Mouse (Mus musculus): Measurements from ENCODE around the gene Stk32c. TPM values are rescaled to one million over a fixed set of nuclear protein-coding genes. Genes with fewer than 3 reads are reported as not detected.

Stk32c gene
- total RNA-seq, 2 experiments from 2014 or later: 95.7 to 101 TPM

DNA sequence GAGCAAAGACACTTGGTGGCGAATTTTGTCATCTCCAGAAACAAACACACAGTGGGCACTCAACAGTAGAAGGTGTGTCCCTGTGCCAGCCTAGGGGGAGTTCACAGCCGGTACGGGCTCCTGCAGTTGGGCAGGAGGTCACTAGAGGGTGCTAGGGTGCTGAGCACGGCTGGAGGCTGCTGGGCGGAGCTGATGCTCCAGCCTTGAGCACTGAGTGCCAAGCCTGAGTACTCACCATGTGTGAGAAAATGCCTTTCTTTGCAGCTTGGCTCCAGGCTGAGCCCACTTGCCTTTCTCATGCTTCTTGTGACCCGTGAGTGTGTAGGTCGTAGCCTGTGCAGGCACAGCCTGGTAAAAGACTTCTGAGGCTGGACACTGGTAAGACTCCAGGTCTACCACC, 20.6 kb upstream of the Stk32c start:
- DNase-seq (ENCODE audit: extremely low spot score in 1 of 2, low spot score in 2 of 2): peak; percentile 72 to 89
- intact Hi-C loops (cut with DNase I): loop anchor here (2.0 to 5.0 kb wide), 2 partner anchors 44 to 65 kb away; no protein-coding TSS in a partner anchor

DNA sequence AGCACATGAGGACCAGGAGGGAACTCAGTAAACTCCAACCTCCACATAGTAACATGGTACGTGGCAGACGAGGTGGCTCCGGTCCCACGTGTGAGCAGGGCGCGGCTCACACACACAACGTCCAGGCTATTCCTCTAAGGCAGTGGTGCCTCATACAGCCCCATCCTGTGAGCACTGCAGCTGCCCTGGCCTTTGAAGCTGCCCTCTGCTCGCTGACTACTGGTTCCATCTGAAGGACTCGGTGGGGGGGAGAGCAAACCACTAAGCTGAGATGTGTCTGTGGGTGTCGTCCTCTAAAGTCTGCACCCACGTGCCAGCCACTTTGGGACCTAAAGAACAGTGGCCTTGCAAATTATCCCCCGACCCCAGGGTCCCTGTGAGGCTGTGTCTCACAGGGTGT, 17.1 kb upstream of the Stk32c start:
- DNase-seq (ENCODE audit: extremely low spot score in 1 of 2, low spot score in 2 of 2): no peak
- intact Hi-C loops (cut with DNase I): loop anchor here (5.0 kb wide), 1 partner anchor 47 kb away; no protein-coding TSS in a partner anchor

DNA sequence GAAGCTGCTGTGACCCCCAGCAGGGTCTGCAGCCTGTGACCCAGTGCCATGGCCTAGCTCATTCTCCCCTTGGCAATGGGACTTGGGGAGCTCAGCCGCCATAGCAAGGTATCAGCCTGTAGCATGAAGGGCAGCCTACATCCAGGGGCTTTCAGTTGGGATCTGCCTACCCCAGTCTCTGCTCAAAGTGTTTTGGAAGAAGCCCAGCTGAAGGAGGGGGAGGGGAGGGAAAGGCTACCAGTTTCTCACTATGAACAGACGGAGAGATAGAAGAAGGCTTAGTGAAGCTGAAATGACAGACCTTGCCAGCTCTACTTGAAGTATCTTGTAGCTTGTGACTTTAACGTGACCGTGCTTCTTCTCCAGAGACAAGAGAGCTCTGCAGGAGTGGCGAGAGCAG, 16.7 kb upstream of the Stk32c start:
- intact Hi-C loops (cut with DNase I): loop anchor here (5.0 kb wide), 1 partner anchor 47 kb away; no protein-coding TSS in a partner anchor
- no peak for DNase-seq (ENCODE audit: extremely low spot score in 1 of 2, low spot score in 2 of 2)

DNA sequence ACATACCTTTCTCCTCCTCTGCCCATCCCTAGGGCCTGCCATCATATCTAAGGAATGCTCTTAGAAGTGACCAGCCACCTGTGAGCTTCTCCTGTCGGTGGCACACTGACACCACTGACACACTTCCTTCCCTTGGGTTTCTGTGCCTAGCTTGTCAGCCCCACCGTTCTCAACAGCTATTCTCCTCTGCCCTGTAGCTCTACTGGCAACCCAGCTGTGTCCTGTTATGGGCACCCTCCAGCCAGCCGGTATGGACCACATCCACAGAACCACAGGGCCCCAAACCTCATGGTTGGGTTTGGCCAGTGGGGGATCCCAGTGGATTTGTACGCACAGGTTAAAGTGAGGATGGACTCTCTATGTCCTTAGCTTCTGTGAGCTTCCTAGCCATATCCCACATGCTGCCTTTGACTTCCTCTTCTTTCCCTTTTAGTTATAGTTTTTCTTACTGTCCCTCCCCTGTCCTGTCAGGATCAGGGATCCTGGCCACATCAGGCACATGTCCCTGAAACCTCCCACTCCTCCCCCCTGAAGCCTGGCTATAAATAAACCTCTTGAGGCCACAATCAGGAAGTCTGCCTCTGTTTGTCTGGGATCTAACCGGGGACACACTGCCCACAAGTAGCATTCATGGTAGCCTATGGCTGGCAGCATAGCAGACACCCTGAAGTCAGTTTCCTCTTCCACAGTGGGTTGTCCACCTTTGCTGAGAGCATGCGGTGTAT, 15.5 kb upstream of the Stk32c start:
- DNase-seq (ENCODE audit: extremely low spot score in 1 of 2, low spot score in 2 of 2): peak in 1 of 2 experiments; percentile 8
- intact Hi-C loops (cut with DNase I): no loop called here

DNA sequence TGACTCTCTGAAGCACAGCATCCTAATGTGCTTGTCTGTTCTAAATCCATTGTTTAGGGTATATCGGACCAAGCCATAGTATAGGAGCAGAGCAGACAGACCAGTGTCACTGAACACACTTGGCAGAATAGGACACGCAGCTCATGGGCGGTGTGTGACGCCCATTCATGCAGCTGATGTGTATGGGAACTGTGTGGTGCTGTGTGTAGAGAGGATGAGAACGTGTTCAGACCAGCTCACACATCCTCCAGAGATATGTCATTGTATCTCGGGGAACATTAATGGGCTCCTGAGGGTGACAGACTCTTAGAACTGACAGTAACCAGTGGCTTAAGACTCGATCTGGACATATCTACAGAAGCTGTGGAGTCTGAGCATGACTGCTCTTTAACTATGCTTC, 13.3 kb upstream of the Stk32c start:
- DNase-seq (ENCODE audit: extremely low spot score in 1 of 2, low spot score in 2 of 2): no peak
- intact Hi-C loops (cut with DNase I): no loop called here

DNA sequence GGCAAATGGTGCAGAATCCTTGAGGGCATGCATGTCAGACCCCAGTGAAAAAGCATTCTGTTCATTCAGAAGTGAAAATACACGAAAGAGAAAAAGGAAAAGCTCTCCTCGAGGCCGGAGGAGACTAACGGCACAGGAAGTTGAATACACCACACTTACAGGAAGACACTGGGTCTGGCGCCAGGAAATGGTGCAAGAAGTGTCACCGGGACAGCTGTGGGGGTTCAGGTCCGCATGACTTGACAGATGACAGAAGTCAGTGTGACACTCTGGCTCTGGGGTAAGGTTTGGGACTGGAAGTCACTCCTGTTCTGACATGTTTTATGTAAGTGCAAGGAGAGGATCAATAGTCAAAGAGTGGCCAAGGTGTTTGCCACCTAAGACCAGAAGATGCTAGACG, 11.6 kb upstream of the Stk32c start:
- intact Hi-C loops (cut with DNase I): no loop called here
- peak in 1 of 2 experiments; percentile 56 for DNase-seq (ENCODE audit: extremely low spot score in 1 of 2, low spot score in 2 of 2)

DNA sequence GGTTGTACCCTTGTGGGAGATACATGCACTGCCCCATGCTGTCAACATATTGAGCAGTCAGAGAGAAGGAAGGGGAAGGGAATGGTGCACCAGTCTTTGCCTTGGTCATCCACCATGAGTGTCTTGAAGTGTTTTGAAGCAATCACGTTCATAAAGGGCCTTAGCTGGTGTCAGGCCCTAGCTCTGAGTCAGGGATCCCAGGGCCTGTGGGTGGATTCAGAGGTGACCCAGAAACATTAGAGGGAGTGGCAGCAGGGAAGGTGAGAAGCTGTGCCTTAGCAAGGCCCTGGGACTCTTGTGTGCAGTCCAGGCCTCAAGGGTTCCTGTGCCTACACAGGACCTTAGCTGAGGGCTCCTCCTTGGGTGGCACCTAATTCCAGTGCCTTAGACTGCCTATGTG, 11.0 kb upstream of the Stk32c start:
- intact Hi-C loops (cut with DNase I): no loop called here
- DNase-seq (ENCODE audit: extremely low spot score in 1 of 2, low spot score in 2 of 2): peak in 1 of 2 experiments; percentile 5

DNA sequence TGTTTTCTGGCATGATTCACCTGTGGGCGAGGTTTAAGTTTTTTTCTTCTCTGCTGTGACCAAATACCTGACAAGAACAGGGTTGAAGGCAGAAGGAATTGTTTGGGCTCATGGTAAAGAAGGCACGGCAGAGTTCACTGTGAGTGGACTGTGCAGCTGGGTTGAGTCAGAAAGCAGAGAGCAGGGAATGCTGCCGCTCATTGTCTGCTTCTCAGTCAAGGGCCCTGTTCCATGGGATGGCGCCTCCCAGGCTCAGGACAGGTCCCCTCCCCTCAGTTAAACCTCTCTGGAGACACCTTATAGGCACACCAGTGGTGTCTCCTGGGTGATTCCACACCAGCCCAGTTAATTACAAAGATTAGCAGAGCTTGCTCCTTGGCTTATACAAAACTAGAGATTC, 9.2 kb upstream of the Stk32c start:
- intact Hi-C loops (cut with DNase I): no loop called here
- peak in 1 of 2 experiments; percentile 12 for DNase-seq (ENCODE audit: extremely low spot score in 1 of 2, low spot score in 2 of 2)

DNA sequence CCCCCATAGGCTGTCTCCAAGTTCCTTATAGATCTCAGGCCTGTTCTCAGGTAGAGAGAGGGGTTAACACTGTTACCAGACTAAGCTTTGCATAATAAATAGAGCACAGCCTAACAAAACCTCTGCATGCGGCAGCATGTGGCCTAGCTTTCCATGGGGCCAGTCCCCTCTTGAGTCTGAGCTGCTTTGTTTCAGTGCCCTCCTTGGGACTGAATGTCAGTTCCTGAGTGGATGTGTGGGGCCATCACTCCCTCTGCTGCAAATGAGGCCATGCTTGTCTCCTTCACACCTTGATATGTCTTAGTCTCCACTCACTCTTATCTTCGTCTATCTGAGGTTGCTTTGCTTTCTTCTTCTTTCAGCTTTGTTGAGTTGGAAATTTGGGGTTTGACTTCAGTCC, 8.7 kb upstream of the Stk32c start:
- intact Hi-C loops (cut with DNase I): no loop called here
- DNase-seq (ENCODE audit: extremely low spot score in 1 of 2, low spot score in 2 of 2): peak in 1 of 2 experiments; percentile 1

DNA sequence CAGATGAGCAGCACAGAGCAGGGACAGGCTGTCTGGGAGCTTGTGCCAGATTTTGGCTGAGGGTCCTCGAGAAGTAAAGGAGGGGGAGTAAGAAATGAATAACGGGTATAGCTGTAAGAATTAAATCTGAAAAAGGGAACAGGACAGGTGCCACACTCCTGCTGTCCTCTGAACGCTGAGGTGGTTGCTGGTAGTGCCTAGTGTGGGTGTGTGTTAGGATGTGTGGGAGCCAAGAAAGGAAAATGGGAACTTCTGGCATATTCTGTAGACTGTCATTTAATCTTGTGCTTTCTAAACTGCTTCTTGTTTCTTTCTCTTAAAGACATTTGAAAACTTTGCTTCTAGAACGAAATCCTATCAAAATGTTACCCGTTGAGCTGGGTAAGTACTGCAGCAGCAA, 8.0 kb upstream of the Stk32c start:
- peak in 1 of 2 experiments; percentile 5 for DNase-seq (ENCODE audit: extremely low spot score in 1 of 2, low spot score in 2 of 2)

DNA sequence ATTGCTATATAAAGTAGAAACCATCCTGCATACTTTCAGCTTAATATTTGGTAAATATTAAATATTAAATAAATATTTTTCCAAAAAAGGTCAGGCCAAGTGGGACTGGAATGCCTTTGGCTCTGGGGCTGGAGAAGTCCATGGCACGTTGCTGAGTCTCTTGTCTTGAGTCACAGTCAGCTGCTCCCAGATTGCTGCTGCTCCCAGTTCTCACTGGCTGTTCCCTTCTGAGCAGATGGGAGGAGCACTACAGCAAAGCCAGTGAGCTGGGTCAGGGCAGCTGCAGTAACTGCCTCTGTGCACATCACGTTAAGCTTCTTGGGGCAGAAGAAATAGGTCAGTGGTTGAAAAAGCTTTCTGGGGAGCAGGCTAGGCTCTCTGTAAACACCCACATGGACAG, 7.2 kb upstream of the Stk32c start:
- intact Hi-C loops (cut with DNase I): no loop called here

More for the DNA sequence above, 8.0 kb upstream of the Stk32c start:
- intact Hi-C loops (cut with DNase I): no loop called here

DNA sequence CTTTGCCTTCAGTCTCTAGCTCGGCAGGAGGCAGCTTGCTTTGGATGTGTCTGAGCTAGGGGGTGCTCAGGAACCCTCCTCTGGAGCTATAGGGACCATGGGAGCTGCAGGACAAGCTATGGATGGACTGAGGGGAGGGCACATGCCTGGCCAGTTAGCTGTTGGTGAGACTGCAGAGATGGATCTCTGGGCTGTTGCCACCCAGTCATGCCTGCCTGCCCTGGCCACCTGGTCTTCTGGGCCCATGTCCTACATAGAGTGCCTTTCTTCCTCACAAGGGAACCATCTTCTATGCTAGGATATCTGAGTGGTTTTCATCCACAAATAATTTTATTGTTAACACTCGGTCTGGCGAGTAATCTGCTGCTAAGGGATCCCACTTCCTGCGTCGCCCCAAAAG, 6.4 kb upstream of the Stk32c start:
- intact Hi-C loops (cut with DNase I): no loop called here
- no peak for DNase-seq (ENCODE audit: extremely low spot score in 1 of 2, low spot score in 2 of 2)

More for the DNA sequence above, 7.2 kb upstream of the Stk32c start:
- DNase-seq (ENCODE audit: extremely low spot score in 1 of 2, low spot score in 2 of 2): no peak

DNA sequence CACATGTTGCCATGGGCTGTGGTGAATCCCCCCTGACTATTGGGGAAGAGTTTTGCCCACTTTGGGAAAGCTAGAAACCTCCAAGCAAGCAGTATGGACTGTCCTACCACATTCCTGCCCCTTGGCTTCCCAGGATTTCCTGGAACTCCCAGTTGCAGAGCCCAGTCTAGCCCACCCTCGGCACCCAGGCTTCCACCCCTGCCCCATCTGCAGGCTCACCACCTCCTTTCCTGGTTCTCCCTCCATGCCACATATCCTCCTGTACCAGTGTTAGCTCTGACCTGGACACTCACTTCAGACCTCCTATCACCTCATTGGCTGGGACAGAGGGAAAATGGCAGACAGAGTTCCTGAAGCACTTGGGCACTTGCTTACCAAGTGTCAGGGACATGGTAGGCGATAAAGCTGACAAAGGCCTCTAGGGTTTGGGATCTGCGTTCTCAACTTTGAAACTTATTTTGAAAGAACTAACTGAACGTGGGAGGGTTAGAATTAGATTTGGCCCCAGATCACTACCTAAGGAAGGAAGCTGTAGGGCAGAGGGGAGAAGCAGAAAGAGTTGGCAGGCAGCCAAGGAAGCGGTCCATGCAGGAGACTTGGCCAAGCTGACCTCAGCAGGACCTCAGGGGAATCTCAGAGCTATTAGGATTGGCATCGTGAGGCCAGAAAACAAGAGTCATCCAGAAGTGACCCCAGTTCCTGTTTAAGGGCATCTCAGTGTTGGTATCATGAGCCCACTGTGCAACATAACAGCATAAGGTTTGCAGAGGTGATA, 5.7 kb upstream of the Stk32c start:
- DNase-seq (ENCODE audit: extremely low spot score in 1 of 2, low spot score in 2 of 2): peak in 1 of 2 experiments; percentile 77
- intact Hi-C loops (cut with DNase I): no loop called here

DNA sequence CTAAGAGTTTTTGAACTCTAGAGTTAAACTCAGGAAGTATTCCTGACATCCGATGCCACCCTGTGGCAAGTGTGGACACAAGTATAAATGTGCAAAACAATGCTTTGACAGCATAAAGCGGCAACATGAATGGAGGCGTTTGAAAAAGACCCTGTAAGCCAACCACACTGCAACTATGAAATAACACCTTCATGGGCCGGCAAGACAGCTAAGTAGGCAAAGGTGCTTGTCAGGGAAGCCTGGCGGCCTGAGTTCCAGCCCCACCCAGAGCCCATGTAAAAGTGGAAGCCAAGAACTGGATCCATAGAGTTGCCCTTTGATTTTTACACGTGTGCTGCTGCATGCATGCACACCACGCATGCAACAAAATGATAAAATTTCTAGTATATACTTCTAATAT, 3.9 kb upstream of the Stk32c start:
- no peak for DNase-seq (ENCODE audit: extremely low spot score in 1 of 2, low spot score in 2 of 2)
- intact Hi-C loops (cut with DNase I): no loop called here

DNA sequence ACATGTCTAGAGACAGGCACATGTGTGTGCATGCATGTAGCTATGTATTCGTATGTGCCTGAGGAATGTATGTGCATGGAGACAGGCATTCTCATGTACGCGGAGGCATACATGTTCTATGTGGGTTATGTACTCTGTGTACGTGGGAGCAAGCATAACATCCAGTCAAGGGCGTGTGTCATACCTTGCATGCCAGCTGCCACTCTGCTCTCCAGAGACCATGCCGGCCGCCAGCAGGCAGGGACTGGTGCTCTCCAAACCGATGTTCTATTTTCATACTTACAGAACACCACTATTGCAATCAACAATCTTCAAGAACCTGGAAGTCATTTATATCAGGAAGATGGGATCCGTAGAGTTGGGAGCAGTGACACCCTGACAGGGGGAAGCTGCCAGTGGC, 3.4 kb upstream of the Stk32c start:
- intact Hi-C loops (cut with DNase I): no loop called here
- DNase-seq (ENCODE audit: extremely low spot score in 1 of 2, low spot score in 2 of 2): no peak

DNA sequence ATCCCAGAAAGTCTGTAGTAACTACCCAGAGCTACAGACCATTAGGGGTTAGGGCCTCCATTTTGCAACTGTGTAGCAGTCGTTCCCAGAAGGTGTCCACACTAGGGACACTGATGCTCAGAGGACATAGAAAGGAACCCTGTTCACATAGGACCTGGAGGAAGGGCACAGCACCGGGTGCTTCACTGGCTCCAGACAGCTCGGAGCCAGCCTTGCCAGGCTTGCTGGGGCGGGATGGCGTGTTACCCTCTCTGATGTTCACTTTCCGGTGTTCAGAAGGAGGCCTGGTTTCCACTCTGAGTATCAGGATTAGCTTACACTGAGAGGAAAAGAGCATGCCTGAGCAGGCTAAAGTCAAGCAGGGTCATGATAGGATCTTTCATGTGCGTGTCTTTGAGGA, 2.8 kb upstream of the Stk32c start:
- DNase-seq (ENCODE audit: extremely low spot score in 1 of 2, low spot score in 2 of 2): no peak
- intact Hi-C loops (cut with DNase I): no loop called here

DNA sequence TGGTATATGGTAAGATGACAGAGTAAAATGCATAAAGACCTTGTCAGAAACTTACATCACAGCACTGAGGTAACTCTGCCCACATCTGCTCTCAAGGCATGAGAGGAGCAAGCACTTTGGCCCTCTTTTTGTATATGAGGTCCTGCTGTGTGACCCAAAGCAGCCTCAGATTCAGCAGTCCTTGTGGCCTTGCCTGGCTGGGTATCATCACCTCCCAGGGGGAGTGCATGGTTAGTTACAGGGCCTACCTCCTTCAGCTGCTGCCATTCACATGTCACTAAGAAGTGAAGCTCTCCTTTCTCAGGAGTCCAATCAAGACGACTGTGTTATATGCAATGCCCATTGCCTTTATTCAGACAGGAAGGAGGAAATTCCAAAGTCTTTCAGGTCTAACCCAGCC, 2.4 kb upstream of the Stk32c start:
- intact Hi-C loops (cut with DNase I): no loop called here
- DNase-seq (ENCODE audit: extremely low spot score in 1 of 2, low spot score in 2 of 2): no peak

DNA sequence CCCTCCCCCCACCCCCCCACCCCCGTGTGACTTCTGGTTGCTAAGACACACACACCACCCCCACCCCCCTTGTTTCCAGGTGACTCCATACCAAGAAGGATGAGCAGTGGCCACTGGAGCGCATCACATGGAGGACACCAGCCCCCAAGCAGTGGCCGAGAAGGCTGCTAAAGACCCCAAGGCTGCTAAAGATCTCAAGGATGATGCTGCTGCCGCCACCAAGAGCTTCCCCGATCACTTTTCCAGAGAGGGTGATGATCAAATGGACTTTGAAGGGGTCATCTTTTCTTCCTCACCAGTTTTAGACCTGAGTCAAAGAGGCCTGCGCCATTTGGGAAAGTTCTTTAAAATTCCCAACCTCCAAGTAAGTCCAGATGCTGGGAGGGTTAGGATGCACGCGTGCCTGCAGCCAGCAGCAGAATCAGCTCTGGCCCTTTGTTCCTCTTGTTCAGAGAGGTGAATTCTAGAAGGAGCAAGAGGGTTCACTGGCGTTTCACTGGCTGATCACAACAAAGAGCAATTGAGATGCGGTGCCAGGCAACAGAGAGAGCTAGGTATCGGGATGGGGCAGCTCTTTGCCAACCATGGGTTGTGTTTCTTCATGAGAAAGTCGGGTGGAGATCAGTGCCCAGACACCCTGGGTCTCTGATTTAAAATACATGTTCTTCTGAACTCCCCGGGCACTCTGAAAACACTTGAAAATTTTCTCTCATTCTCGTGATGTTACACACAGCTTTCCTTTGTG, 1.7 kb upstream of the Stk32c start:
- DNase-seq (ENCODE audit: extremely low spot score in 1 of 2, low spot score in 2 of 2): peak in 1 of 2 experiments; percentile 13
- intact Hi-C loops (cut with DNase I): no loop called here

DNA sequence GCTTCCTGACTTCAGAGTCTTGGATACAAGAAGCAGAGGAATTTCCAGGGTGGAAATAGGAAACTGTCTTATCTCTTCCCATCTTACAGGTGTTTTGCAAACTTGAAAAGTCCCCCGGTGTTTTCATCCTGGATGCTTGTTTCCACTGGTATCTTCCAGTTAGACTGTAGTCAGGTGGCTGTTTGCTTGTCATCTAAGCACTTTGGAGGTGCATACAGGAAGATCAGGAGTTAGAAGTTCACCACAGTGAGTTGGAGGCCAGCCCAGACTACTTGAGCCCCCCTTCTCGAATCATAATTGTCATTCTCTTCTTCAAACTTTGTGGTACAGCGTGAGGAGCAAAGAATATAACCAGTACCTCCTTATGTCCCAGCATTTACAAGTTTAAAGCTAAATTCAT, 1.1 kb upstream of the Stk32c start:
- intact Hi-C loops (cut with DNase I): no loop called here

More for the DNA sequence above, 1.1 kb upstream of the Stk32c start:
- peak in 1 of 2 experiments; percentile 17 for DNase-seq (ENCODE audit: extremely low spot score in 1 of 2, low spot score in 2 of 2)

Measured in left cerebral cortex, postnatal 10 days (tissue).